Mouse (Mus musculus) liver, embryonic 14.5 days (tissue): ENCODE data around the gene Tbce.

Source experiments
- CTCF ChIP-seq: IDR thresholded peaks from 2 replicates; pipeline ENCODE4 v1.5.1; 2016; ENCODE audit warnings: antibody characterized with exemption, low read depth, control low read depth
- EP300 ChIP-seq: IDR thresholded peaks from 2 replicates; pipeline ENCODE4 v1.6.1; 2016; ENCODE audit warnings: antibody characterized with exemption, low read depth

GRCm38 (mm10) chr13:14065028-14065380, 25.6 kb upstream of the Tbce start:
- TF ChIP-seq CTCF (no peak), EP300 (no peak)
